Mouse (Mus musculus): ENCODE results near the gene Mpzl3. TPM values are rescaled to one million over a fixed set of nuclear protein-coding genes. Genes with fewer than 3 reads are reported as not detected.
A peak's percentile ranks its signal among the peaks of the same experiment; 100 is the strongest.

Gene Mpzl3
- 1.5 and 1.9 TPM in 2 replicates for polyA plus RNA-seq (2015; fragmentation: Nextera tagmentation; extraction: Ambion mirVana)

DNA sequence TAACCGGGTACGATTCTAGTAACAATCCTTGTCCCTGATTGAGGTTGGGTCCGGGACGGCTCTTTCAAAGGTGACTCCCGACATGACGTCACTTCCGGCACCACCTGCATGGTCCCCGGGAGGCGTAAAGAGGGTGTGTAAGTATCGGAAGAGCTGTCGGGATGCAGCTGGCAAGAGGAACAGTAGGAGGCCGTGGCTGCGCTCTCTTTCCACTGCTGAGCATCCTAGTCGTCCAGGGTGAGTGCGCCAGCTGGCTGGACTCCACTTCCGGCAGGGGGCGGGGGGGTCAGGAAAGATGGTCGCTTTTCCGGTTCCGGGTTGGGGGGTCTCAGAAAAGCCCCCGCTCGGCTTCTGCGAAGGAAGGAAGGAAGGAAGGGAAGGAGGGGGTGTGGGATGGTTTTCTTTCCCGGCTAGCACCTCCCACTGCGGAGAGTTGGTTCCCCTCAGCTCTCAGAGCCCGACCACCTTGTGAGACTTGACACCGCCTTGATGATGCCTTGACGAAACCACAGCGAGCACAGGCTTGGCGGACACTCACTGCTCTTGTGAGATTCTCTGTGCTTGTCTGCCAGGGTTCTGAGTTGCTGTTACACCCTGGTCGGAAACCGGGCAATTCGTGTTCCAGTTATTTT is at the start of gene Mpzl3:
Mpzl3 (plus strand) TSS at position 105 of the 632 bp plus-strand sequence.
- H3K9me3 ChIP-seq (replicated peaks; ENCODE audit: control insufficient read depth, low read length): no peaks in the 10 kb centered on the region
- H3K27me3 ChIP-seq (ENCODE audit: control insufficient read depth, insufficient read depth, low read length): peaks cover 27% of the 10 kb centered on the region
- H3K36me3 ChIP-seq (ENCODE audit: control insufficient read depth, insufficient read depth): no peaks in the 10 kb centered on the region
- no peaks in the 10 kb centered on the region for H3K4me1 ChIP-seq (ENCODE audit: control insufficient read depth, insufficient read depth, low read length)
- peak within 1 kb of the TSS; percentile 69 for H3K9ac ChIP-seq (ENCODE audit: low read length)
- peak within 1 kb of the TSS; percentile 81 for H3K4me2 ChIP-seq (ENCODE audit: low read depth, low read length)
- H3K27ac ChIP-seq (ENCODE audit: low read length): peak within 1 kb of the TSS; percentile 87
- peak; percentile 88 for ATAC-seq (replicated peaks; ENCODE audit: extremely low read depth, insufficient read depth, low FRiP score)
- H3K4me3 ChIP-seq (ENCODE audit: low read length): peak within 1 kb of the TSS; percentile 86
- WGBS: under 1% methylated on average over 32 of the region's 33 CpGs

DNA sequence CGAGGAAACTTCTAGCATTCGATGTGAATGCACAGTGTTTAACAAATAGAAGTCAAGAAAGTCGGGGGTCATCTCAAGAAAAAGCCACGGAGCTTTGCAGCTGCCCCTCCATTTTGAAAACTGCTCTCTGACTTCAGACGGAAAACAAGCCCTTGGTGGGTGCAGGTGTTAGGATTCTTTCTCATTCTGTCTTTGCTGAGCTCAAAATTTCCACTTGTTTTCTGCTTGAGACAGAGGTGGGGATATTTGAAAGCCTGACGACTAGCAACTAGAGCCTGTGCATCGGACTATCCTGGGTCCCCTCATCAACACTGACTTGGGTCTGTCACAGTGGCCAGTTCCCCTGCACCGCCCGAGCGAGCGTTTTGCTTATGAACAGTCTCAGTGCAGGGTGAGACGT is 47.6 kb upstream of the Mpzl3 start:
- H3K4me2 ChIP-seq (ENCODE audit: low read depth, low read length): peak overlapping the region; percentile 13
- no peak for ATAC-seq (replicated peaks; ENCODE audit: extremely low read depth, insufficient read depth, low FRiP score)
- no peaks in the 10 kb centered on the region for H3K9me3 ChIP-seq (replicated peaks; ENCODE audit: control insufficient read depth, low read length)
- no peak overlapping the region for H3K9ac ChIP-seq (ENCODE audit: low read length)
- 71% methylated on average over 12 of the region's 12 CpGs for WGBS
- no peaks in the 10 kb centered on the region; the same call in 1 of the 2 replicates for H3K27me3 ChIP-seq (ENCODE audit: control insufficient read depth, insufficient read depth, low read length)
- no peaks in the 10 kb centered on the region for H3K36me3 ChIP-seq (ENCODE audit: control insufficient read depth, insufficient read depth)
- no peak overlapping the region for H3K4me3 ChIP-seq (ENCODE audit: low read length)
- no peaks in the 10 kb centered on the region for H3K4me1 ChIP-seq (ENCODE audit: control insufficient read depth, insufficient read depth, low read length)
- 0 out of 2 replicates have a peak overlapping the region, but pooled peaks have one; percentile 4 for H3K27ac ChIP-seq (ENCODE audit: low read length)

DNA sequence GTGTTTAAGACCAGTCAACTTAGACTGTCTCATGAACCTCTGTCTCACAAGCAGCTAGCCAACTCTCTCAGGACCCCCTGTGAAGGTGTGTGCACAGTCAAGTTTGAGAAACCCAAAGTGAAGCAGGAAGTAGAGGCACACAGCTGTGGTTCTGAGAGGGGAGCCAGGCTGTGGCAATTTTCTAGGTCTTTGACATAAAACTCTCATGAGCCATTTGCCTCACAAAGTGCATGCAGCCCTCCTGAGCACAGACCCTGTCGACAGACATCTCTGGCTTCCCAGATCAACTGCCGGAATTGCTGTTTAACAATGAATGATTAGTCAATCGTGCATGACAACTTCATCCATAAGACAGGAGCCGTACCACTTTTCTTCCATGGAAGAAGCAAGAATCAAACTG is 46.6 kb upstream of the Mpzl3 start:
- Histone ChIP-seq H3K4me3 (ENCODE audit: low read length) (peak overlapping the region; percentile 33), H3K27ac (ENCODE audit: low read length) (peak overlapping the region; percentile 59; the same call in 1 of the 2 replicates), H3K9ac (ENCODE audit: low read length) (no peak overlapping the region), H3K27me3 (ENCODE audit: control insufficient read depth, insufficient read depth, low read length) (no peaks in the 10 kb centered on the region; the same call in 1 of the 2 replicates), H3K4me1 (ENCODE audit: control insufficient read depth, insufficient read depth, low read length) (no peaks in the 10 kb centered on the region), H3K4me2 (ENCODE audit: low read depth, low read length) (no peak overlapping the region; the same call in 1 of the 2 replicates), H3K36me3 (ENCODE audit: control insufficient read depth, insufficient read depth) (no peaks in the 10 kb centered on the region), H3K9me3 (replicated peaks; ENCODE audit: control insufficient read depth, low read length) (no peaks in the 10 kb centered on the region)
- no peak for ATAC-seq (replicated peaks; ENCODE audit: extremely low read depth, insufficient read depth, low FRiP score)
- 78% methylated on average over 4 of the region's 4 CpGs for WGBS

DNA sequence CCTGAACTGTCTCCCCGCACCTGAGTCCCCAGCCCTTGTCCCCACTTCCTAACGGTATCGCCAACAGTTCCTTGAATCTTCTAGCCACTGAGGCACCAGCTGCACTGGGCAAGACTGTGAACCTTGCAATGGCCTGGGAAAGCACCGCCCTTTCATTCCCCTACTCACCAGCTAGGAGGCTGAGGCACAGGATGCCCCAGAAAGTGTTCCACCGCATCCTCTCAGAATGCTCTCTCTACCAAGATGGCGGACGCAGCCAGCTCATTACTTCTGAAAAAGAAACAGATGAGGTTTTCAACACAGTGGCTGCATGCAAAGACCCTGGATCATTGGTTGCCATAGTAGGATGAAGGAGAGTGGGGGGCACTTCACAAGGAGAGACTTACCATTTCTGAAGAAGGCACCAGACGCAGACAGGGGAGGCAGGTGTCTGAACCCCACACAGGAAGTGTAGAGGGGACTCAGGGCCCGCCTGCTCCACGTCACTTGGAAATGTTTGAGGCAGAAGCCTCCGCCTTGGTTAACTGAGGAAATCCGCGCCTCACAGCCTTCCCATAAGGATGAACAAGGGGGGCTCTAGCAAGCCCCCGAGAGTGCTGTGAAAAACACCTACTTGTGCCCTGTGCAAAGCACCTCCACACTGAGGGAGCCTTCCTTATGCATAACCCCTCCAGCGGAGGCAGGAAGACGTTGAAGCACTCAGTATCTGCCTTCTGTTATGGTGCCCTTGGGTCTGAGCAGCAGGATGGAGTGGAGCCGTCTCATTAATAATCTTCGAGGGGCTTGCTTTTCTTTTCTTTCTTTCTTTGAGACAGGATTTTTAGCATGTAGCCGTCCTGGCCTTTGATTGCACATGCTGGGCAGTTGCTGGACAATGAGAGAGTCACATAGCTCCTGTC is 45.6 kb upstream of the Mpzl3 start, which contains the start of gene Cd3e:
Cd3e (minus strand) TSS at position 448 of the 899 bp plus-strand sequence.
- H3K9me3 ChIP-seq (replicated peaks; ENCODE audit: control insufficient read depth, low read length): no peaks in the 10 kb centered on the region; the same call in 1 of the 2 replicates
- no peaks in the 10 kb centered on the region for H3K4me1 ChIP-seq (ENCODE audit: control insufficient read depth, insufficient read depth, low read length)
- H3K27ac ChIP-seq (ENCODE audit: low read length): peak within 1 kb of the TSS; percentile 64
- H3K36me3 ChIP-seq (ENCODE audit: control insufficient read depth, insufficient read depth): no peaks in the 10 kb centered on the region
- peak within 1 kb of the TSS; percentile 33 for H3K4me3 ChIP-seq (ENCODE audit: low read length)
- no peaks in the 10 kb centered on the region; the same call in 1 of the 2 replicates for H3K27me3 ChIP-seq (ENCODE audit: control insufficient read depth, insufficient read depth, low read length)
- no peak within 1 kb of the TSS; the same call in 1 of the 2 replicates for H3K4me2 ChIP-seq (ENCODE audit: low read depth, low read length)
- ATAC-seq (replicated peaks; ENCODE audit: extremely low read depth, insufficient read depth, low FRiP score): peak; percentile 46
- H3K9ac ChIP-seq (ENCODE audit: low read length): no peak within 1 kb of the TSS; the same call in 1 of the 2 replicates
- WGBS: 72% methylated on average over 19 of the region's 19 CpGs

DNA sequence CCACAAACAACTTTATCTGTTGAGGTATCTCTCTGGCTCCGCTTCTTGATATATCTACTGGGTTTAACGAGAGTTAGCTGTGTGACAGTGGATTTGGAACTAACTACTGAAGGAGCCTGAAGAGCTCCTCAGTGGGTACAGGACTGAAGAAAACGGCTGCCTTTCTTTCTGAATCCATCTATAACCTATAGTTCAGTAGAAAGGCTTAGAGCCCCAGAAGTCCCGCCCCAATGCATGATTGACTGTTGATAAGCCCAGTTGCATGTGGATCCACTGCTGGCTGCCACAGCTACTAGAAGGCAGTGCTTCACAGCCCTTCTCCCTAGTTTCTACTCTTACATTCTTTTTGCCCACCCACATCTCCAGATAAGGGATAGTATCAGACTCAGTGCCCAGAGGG is 44.5 kb upstream of the Mpzl3 start:
- H3K9me3 ChIP-seq (replicated peaks; ENCODE audit: control insufficient read depth, low read length): no peaks in the 10 kb centered on the region; the same call in 1 of the 2 replicates
- H3K9ac ChIP-seq (ENCODE audit: low read length): no peak overlapping the region
- H3K27ac ChIP-seq (ENCODE audit: low read length): no peak overlapping the region
- WGBS: 56% methylated on average over 4 of the region's 4 CpGs
- no peaks in the 10 kb centered on the region for H3K36me3 ChIP-seq (ENCODE audit: control insufficient read depth, insufficient read depth)
- H3K27me3 ChIP-seq (ENCODE audit: control insufficient read depth, insufficient read depth, low read length): no peaks in the 10 kb centered on the region; the same call in 1 of the 2 replicates
- no peak overlapping the region for H3K4me3 ChIP-seq (ENCODE audit: low read length)
- ATAC-seq (replicated peaks; ENCODE audit: extremely low read depth, insufficient read depth, low FRiP score): no peak
- H3K4me2 ChIP-seq (ENCODE audit: low read depth, low read length): no peak overlapping the region
- H3K4me1 ChIP-seq (ENCODE audit: control insufficient read depth, insufficient read depth, low read length): no peaks in the 10 kb centered on the region

DNA sequence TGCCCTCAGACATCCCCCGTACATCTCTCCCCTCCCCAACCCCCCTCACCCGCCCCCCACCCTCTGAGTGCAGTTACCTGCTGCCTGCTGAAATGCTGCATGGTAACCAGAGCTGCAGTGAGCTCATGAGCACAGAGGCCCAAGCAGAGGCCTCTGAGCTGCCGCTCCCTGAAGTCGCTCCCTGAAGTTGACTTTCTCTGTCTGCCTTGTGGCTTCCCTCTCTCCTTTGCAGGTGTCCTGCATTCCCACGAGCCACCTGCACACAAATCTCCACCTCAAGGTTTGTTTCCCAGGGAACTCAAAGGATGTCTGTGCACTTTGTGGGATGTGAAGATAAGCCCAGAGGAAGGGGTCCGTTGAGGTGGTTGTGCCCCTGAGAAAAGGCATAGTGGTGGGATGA is 43.7 kb upstream of the Mpzl3 start:
- H3K4me2 ChIP-seq (ENCODE audit: low read depth, low read length): no peak overlapping the region
- no peaks in the 10 kb centered on the region; the same call in 1 of the 2 replicates for H3K27me3 ChIP-seq (ENCODE audit: control insufficient read depth, insufficient read depth, low read length)
- no peak for ATAC-seq (replicated peaks; ENCODE audit: extremely low read depth, insufficient read depth, low FRiP score)
- 38% methylated on average over 6 of the region's 6 CpGs for WGBS
- H3K27ac ChIP-seq (ENCODE audit: low read length): no peak overlapping the region; the same call in 1 of the 2 replicates
- H3K36me3 ChIP-seq (ENCODE audit: control insufficient read depth, insufficient read depth): no peaks in the 10 kb centered on the region
- H3K4me1 ChIP-seq (ENCODE audit: control insufficient read depth, insufficient read depth, low read length): no peaks in the 10 kb centered on the region
- no peak overlapping the region for H3K9ac ChIP-seq (ENCODE audit: low read length)
- H3K4me3 ChIP-seq (ENCODE audit: low read length): no peak overlapping the region
- H3K9me3 ChIP-seq (replicated peaks; ENCODE audit: control insufficient read depth, low read length): no peaks in the 10 kb centered on the region; the same call in 1 of the 2 replicates

DNA sequence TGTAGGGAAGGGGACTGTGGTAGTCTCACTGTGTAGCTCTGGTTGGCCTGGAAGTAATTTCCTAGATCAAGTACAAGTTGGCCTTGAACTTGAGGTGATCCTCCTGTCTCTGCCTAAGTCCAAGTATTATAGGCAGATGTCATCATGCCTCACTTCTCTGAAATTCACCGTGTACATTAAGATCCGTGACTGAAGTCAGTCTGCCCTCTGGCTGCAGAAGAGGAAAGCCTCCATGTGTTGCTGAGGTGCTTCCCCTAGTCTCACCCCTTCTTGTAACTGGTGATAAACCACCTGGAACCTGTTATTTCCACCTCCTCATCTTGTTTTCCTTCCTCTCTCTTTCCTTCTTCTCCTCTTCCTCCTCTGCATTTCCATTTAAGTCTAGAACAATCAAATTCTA is 40.1 kb upstream of the Mpzl3 start:
- Histone ChIP-seq H3K4me3 (ENCODE audit: low read length) (no peak overlapping the region), H3K4me2 (ENCODE audit: low read depth, low read length) (no peak overlapping the region), H3K9ac (ENCODE audit: low read length) (no peak overlapping the region), H3K27ac (ENCODE audit: low read length) (no peak overlapping the region), H3K9me3 (replicated peaks; ENCODE audit: control insufficient read depth, low read length) (no peaks in the 10 kb centered on the region; the same call in 1 of the 2 replicates), H3K27me3 (ENCODE audit: control insufficient read depth, insufficient read depth, low read length) (no peaks in the 10 kb centered on the region; the same call in 1 of the 2 replicates), H3K36me3 (ENCODE audit: control insufficient read depth, insufficient read depth) (no peaks in the 10 kb centered on the region), H3K4me1 (ENCODE audit: control insufficient read depth, insufficient read depth, low read length) (no peaks in the 10 kb centered on the region)
- WGBS: 40% methylated on average over 2 of the region's 2 CpGs
- no peak for ATAC-seq (replicated peaks; ENCODE audit: extremely low read depth, insufficient read depth, low FRiP score)

DNA sequence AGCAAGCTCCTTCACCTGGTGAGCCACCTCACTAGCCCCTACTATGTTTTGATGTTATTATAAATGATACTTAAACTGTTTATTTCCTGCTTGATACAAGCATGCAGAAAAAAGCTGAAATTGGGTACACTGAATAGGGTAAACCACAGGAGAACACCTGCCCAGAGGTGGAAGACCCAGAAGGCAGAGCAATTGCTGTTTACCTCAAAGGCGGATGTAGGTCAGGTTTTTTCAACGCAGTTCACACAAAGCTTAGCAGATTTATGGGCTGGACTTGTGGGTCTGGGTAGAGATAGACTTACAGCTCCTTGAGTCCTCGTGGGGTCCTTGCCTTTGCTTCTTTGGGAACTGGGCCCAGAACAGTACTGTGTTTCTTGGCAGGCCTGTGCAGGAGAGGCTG is 39.1 kb upstream of the Mpzl3 start:
- Histone ChIP-seq H3K4me3 (ENCODE audit: low read length) (no peak overlapping the region), H3K9ac (ENCODE audit: low read length) (no peak overlapping the region), H3K36me3 (ENCODE audit: control insufficient read depth, insufficient read depth) (no peaks in the 10 kb centered on the region), H3K9me3 (replicated peaks; ENCODE audit: control insufficient read depth, low read length) (no peaks in the 10 kb centered on the region; the same call in 1 of the 2 replicates), H3K27ac (ENCODE audit: low read length) (no peak overlapping the region), H3K4me2 (ENCODE audit: low read depth, low read length) (no peak overlapping the region), H3K27me3 (ENCODE audit: control insufficient read depth, insufficient read depth, low read length) (no peaks in the 10 kb centered on the region; the same call in 1 of the 2 replicates), H3K4me1 (ENCODE audit: control insufficient read depth, insufficient read depth, low read length) (no peaks in the 10 kb centered on the region)
- whole genome bisulfite sequencing: 67% methylated on average over 3 of the region's 3 CpGs
- no peak for ATAC-seq (replicated peaks; ENCODE audit: extremely low read depth, insufficient read depth, low FRiP score)
